Mouse (Mus musculus) G1E (cell line): ENCODE results near the gene Mks1.

Experiments used
- CTCF ChIP-seq: IDR thresholded peaks from 2 replicates; pipeline ENCODE4 v1.5.1; 2012; ENCODE audit warnings: low read depth, low read length, inconsistent platforms, mixed read lengths
- GATA1 ChIP-seq: IDR thresholded peaks from 2 replicates; pipeline ENCODE4 v1.6.1; 2012; ENCODE audit warnings: borderline replicate concordance, low read length, inconsistent platforms, mixed read lengths
- TAL1 ChIP-seq: conservative IDR thresholded peaks from 2 replicates; pipeline ENCODE4 v1.6.1; 2012; ENCODE audit warnings: low read depth, low read length, inconsistent platforms, mixed read lengths

GRCm38 (mm10) chr11:87852690-87853596 is at the start of gene Mks1:
- TF ChIP-seq CTCF (no peak), TAL1 (no peak), GATA1 (no peak)
